ENCODE assay signal across 8 mouse cellular contexts in genomic region chr6:30390714-30391697, GRCm38 (mm10). TPM values are rescaled to one million over a fixed set of nuclear protein-coding genes. Genes with fewer than 3 reads are reported as not detected.
DNase-seq lines count a peak whose midpoint lies in the region; ATAC-seq and TF ChIP-seq lines count a peak whose summit lies in the region.

Gene Zc3hc1, minus strand, starts transcription at chr6:30391028.

- peak; percentile 75 for ATAC-seq in embryonic facial prominence, embryonic 15.5 days (ENCODE audit: insufficient number of reproducible peaks, low FRiP score, low TSS enrichment, low read depth)
- ATAC-seq in kidney, embryonic 14.5 days (ENCODE audit: low FRiP score, low TSS enrichment) = peak; percentile 80
- ATAC-seq in limb, embryonic 15.5 days (ENCODE audit: insufficient number of reproducible peaks, low FRiP score, low TSS enrichment, low read depth) = peak; percentile 74; the same call in 1 of the 2 replicates

- TF ChIP-seq POLR2A in bone marrow, adult 2 months (IDR thresholded peaks at IDR 0.05; ENCODE audit: borderline replicate concordance, control insufficient read depth, low read depth, low read length) = peak; percentile 46; the same call in 1 of the 2 replicates

- H3K9ac ChIP-seq in embryonic facial prominence, embryonic 15.5 days = peak within 1 kb of the TSS; percentile 39
- H3K9ac ChIP-seq in kidney, embryonic 14.5 days (ENCODE audit: low read depth, low read length) = peak within 1 kb of the TSS; percentile 71
- peak within 1 kb of the TSS; percentile 52 for H3K9ac ChIP-seq in limb, embryonic 15.5 days

- peaks cover 13% of the 10 kb centered on the region for H3K36me3 ChIP-seq in embryonic facial prominence, embryonic 15.5 days
- peaks cover 13% of the 10 kb centered on the region for H3K36me3 ChIP-seq in kidney, embryonic 14.5 days (ENCODE audit: control insufficient read depth, insufficient read depth, low read length)
- H3K36me3 ChIP-seq in limb, embryonic 15.5 days = peaks cover 14% of the 10 kb centered on the region; the same call in 1 of the 2 replicates

- no peak for TF ChIP-seq CTCF in bone marrow, adult 2 months (IDR thresholded peaks at IDR 0.05; ENCODE audit: control insufficient read depth, insufficient read depth, low read length)

- H3K4me2 ChIP-seq in embryonic facial prominence, embryonic 15.5 days (replicated peaks) = peak within 1 kb of the TSS; percentile 45
- peak within 1 kb of the TSS; percentile 39 for H3K4me2 ChIP-seq in kidney, embryonic 14.5 days (replicated peaks; ENCODE audit: low read depth, low read length)
- H3K4me2 ChIP-seq in limb, embryonic 15.5 days = peak within 1 kb of the TSS; percentile 41

- H3K27ac ChIP-seq in bone marrow, adult 2 months (ENCODE audit: control insufficient read depth, insufficient read depth, low read depth, low read length, poor library complexity) = 0 out of 2 replicates have a peak within 1 kb of the TSS, but pooled peaks have one; percentile 5
- peak within 1 kb of the TSS; percentile 70; the same call in 1 of the 2 replicates for H3K27ac ChIP-seq in embryonic facial prominence, embryonic 15.5 days (replicated peaks)
- 0 out of 2 replicates have a peak within 1 kb of the TSS, but pooled peaks have one; percentile 62 for H3K27ac ChIP-seq in kidney, embryonic 14.5 days (ENCODE audit: low read depth, low read length)
- H3K27ac ChIP-seq in limb, embryonic 15.5 days = 0 out of 2 replicates have a peak within 1 kb of the TSS, but pooled peaks have one; percentile 28

- H3K4me1 ChIP-seq in bone marrow, adult 2 months (ENCODE audit: control insufficient read depth, insufficient read depth, low read length) = no peaks in the 10 kb centered on the region; the same call in 1 of the 2 replicates
- H3K4me1 ChIP-seq in embryonic facial prominence, embryonic 15.5 days = no peaks in the 10 kb centered on the region
- no peaks in the 10 kb centered on the region for H3K4me1 ChIP-seq in kidney, embryonic 14.5 days (ENCODE audit: control insufficient read depth, insufficient read depth, low read length)
- peaks cover 3% of the 10 kb centered on the region; the same call in 1 of the 2 replicates for H3K4me1 ChIP-seq in limb, embryonic 15.5 days

- DNase-seq in A20 (ENCODE audit: low read depth, low spot score) = peak; percentile 95
- peak; percentile 71 to 77 for DNase-seq in heart, adult 9 months (ENCODE audit: low spot score in 2 of 2)
- peak; percentile 42 to 61 for DNase-seq in monocyte, adult 2 months (ENCODE audit: low read depth in 1 of 2, low spot score in 2 of 2)
- peak; percentile 80 to 86 for DNase-seq in spleen, postnatal 36 days (ENCODE audit: low spot score in 2 of 2)

- H3K4me3 ChIP-seq in bone marrow, adult 2 months (replicated peaks; ENCODE audit: control insufficient read depth, low read depth, low read length) = peak within 1 kb of the TSS; percentile 99
- H3K4me3 ChIP-seq in embryonic facial prominence, embryonic 15.5 days (replicated peaks) = peak within 1 kb of the TSS; percentile 62
- H3K4me3 ChIP-seq in kidney, embryonic 14.5 days (ENCODE audit: low read length) = peak within 1 kb of the TSS; percentile 81
- peak within 1 kb of the TSS; percentile 69 for H3K4me3 ChIP-seq in limb, embryonic 15.5 days

- H3K9me3 ChIP-seq in embryonic facial prominence, embryonic 15.5 days (replicated peaks) = no peaks in the 10 kb centered on the region
- H3K9me3 ChIP-seq in kidney, embryonic 14.5 days (ENCODE audit: control insufficient read depth, low read length) = no peaks in the 10 kb centered on the region
- no peaks in the 10 kb centered on the region for H3K9me3 ChIP-seq in limb, embryonic 15.5 days

- WGBS in bone marrow, adult 2 months = 4% methylated on average over 33 of the region's 33 CpGs
- 17% methylated on average over 33 of the region's 33 CpGs for WGBS in embryonic facial prominence, embryonic 15.5 days
- 17% methylated on average over 33 of the region's 33 CpGs for WGBS in kidney, embryonic 14.5 days
- WGBS in limb, embryonic 15.5 days = 16% methylated on average over 33 of the region's 33 CpGs

- H3K27me3 ChIP-seq in embryonic facial prominence, embryonic 15.5 days = no peaks in the 10 kb centered on the region
- no peaks in the 10 kb centered on the region for H3K27me3 ChIP-seq in kidney, embryonic 14.5 days (ENCODE audit: control insufficient read depth, insufficient read depth, low read length)
- no peaks in the 10 kb centered on the region for H3K27me3 ChIP-seq in limb, embryonic 15.5 days

RNA-seq across cellular contexts. Expression of gene Zc3hc1, which starts in this region (rescaled TPM):
- 9.1 and 17.1 TPM in 2 replicates for polyA plus RNA-seq in bone marrow, adult 2 months (2011; ENCODE audit: insufficient read depth, insufficient read length, low replicate concordance, missing spikeins)
- polyA plus RNA-seq in embryonic facial prominence, embryonic 15.5 days (2015; fragmentation: Nextera tagmentation; extraction: Ambion mirVana) = 49.5 and 55.5 TPM in 2 replicates
- polyA plus RNA-seq in kidney, embryonic 14.5 days (2014; fragmentation: Nextera tagmentation; extraction: Ambion mirVana) = 69.4 and 78.3 TPM in 2 replicates
- 53.1 and 54.3 TPM in 2 replicates for polyA plus RNA-seq in limb, embryonic 15.5 days (2015; fragmentation: Nextera tagmentation; extraction: Ambion mirVana)

Comparison
In these comparisons a context has a peak if more than half of its experiments do, and no peak if none do; other contexts are left out.
1. Peak in every context shown above with its lines: DNase-seq, ATAC-seq, H3K4me3 ChIP-seq and H3K27ac ChIP-seq.
2. H3K27ac ChIP-seq: peak in every context shown above with its lines; median percentile 70 in embryonic facial prominence, embryonic 15.5 days; 62 in kidney, embryonic 14.5 days; 28 in limb, embryonic 15.5 days; 5 in bone marrow, adult 2 months.